Mouse (Mus musculus) forebrain, embryonic 14.5 days (tissue): ENCODE measurements at regions not wholly inside any gene's neighbourhood (a gene's known extent, or its start where the extent isn't known, plus 50 kb on each side); places are given as distances from the start of the nearest gene placed in this dataset.

Source experiments
- ATAC-seq: fragments of 200-750 bp; cut with Nextera tagmentation; 2 replicates; pipeline ENCODE4 v1.8.0; 2017; ENCODE audit warnings: mild to moderate bottlenecking, moderate library complexity
- DNase-seq: peaks from one replicate; pipeline ENCODE4 v3.0.0-alpha.2; 2015; ENCODE audit warnings: low spot score
- H3K27ac ChIP-seq: fragments of 300-500 bp; sonication (generic); 2 replicates; pipeline ENCODE4 v1.5.1; 2014; ENCODE audit warnings: low read depth, mild to moderate bottlenecking, control low read depth, low read length, moderate library complexity
- H3K27me3 ChIP-seq: fragments of 300-500 bp; sonication (generic); replicated peaks from 2 replicates; pipeline ENCODE4 v1.6.1; 2014; ENCODE audit warnings: low read length, control low read depth, mixed read lengths; ENCODE audit not compliant: control insufficient read depth, insufficient read depth
- H3K36me3 ChIP-seq: fragments of 300-500 bp; sonication (generic); 2 replicates; pipeline ENCODE4 v1.6.1; 2014; ENCODE audit warnings: low read length, control low read depth; ENCODE audit not compliant: control insufficient read depth, insufficient read depth
- H3K4me1 ChIP-seq: fragments of 300-500 bp; sonication (generic); 2 replicates; pipeline ENCODE4 v1.6.1; 2014; ENCODE audit warnings: antibody characterized with exemption, low read length, control low read depth; ENCODE audit not compliant: control insufficient read depth, insufficient read depth
- H3K4me2 ChIP-seq: fragments of 300-500 bp; sonication (generic); 2 replicates; pipeline ENCODE4 v1.6.1; 2014; ENCODE audit warnings: mild to moderate bottlenecking, control low read depth, low read length
- H3K4me3 ChIP-seq: fragments of 300-500 bp; sonication (generic); 2 replicates; pipeline ENCODE4 v1.5.1; 2014; ENCODE audit warnings: low read depth, low read length, control low read depth
- H3K9ac ChIP-seq: fragments of 300-500 bp; sonication (generic); 2 replicates; pipeline ENCODE4 v1.6.1; 2014; ENCODE audit warnings: mild to moderate bottlenecking, low read length, control low read depth, moderate library complexity
- H3K9me3 ChIP-seq: fragments of 300-500 bp; sonication (generic); replicated peaks from 2 replicates; pipeline ENCODE4 v1.6.1; 2016; ENCODE audit warnings: low read length, control low read depth, mixed read lengths; ENCODE audit not compliant: control insufficient read depth
- WGBS: fragments of 180-500 bp; shearing (Covaris S2); extraction: QIAGEN DNeasy Blood & Tissue Kit; methylation state at CpG from one replicate; pipeline ENCODE4 v1.1.7; 2014; 5-methylcytosine and 5-hydroxymethylcytosine counted together

DNA sequence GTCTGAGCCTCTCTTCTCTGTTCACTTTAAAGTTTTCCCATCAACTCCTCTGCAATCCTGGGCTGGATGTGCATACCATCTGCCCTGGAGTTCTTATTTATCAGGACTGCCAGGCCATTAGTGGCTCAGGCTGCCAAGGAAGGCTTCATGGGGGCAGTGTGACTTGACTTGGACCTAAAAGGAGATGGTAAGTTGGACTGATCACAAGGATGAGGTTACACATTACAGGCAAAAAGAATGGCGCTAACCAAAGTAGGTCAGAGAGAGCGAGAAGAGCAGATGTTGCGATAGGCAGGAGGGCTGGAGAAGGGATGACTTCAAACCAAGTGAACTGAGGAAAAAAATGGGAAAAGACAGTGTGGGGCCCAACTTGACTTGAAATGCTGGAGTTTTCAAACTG is 480.5 kb downstream of the Rnf144a start:
- DNase-seq (no peak), ATAC-seq (no peak)
- no peak overlapping the region for H3K9ac ChIP-seq
- H3K4me1 ChIP-seq, result no peaks in the 10 kb centered on the region
- no peaks in the 10 kb centered on the region for H3K9me3 ChIP-seq
- no peak overlapping the region for H3K4me3 ChIP-seq
- 95% methylated on average over 3 of the region's 3 CpGs for WGBS
- H3K4me2 ChIP-seq, result no peak overlapping the region
- H3K27ac ChIP-seq, result no peak overlapping the region
- H3K36me3 ChIP-seq, result no peaks in the 10 kb centered on the region
- no peaks in the 10 kb centered on the region for H3K27me3 ChIP-seq

DNA sequence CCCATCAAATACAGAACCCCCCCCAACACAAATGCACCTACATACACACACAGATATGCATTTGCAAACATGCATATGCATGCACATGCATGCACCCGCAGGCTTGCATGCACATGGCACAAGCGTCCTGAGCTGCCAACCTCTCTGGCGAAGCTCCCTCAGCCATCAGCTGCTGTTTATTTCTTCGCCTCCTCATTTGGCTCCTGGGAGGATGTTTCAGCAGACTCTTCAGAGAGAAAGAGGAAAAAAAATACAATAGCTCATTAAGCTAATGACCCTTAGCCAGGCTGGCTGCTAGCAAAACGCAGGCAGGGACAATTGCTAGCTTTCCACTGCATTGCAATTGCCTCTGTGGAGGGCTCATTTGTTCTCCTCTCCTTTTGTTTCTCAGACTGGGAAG is 488.7 kb downstream of the Rnf144a start:
- DNase-seq (peak; percentile 75), ATAC-seq (peak; percentile 62)
- no peak overlapping the region for H3K4me2 ChIP-seq
- H3K9ac ChIP-seq, result no peak overlapping the region
- H3K9me3 ChIP-seq, result no peaks in the 10 kb centered on the region
- H3K4me3 ChIP-seq, result no peak overlapping the region
- H3K36me3 ChIP-seq, result no peaks in the 10 kb centered on the region
- 12% methylated on average over 5 of the region's 5 CpGs for WGBS
- no peaks in the 10 kb centered on the region for H3K27me3 ChIP-seq
- H3K4me1 ChIP-seq, result peaks cover 12% of the 10 kb centered on the region; the same call in 1 of the 2 replicates
- H3K27ac ChIP-seq, result peak overlapping the region; percentile 46; the same call in 1 of the 2 replicates

DNA sequence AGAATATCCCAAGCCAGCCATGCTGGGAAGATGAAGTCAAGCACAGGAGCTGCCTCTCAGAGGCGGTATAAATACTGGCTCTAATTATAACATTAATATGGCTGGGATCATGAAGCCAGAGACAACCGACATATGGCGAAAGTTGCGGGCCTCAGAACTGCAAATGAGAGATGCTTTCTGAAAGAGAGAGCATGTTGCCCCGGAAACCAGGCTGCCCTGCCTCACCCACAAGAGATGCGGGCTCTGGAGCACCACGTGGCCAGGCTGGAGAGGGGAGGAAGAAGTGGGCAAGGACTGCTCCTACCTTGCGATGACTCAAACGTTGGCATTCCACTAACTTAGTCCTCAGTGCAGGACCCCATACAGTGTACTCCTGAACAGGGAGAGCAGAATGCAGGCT is 490.5 kb downstream of the Rnf144a start:
- 56% methylated on average over 9 of the region's 9 CpGs for WGBS
- H3K4me3 ChIP-seq, result no peak overlapping the region
- peak overlapping the region; percentile 52 for H3K27ac ChIP-seq
- H3K36me3 ChIP-seq, result no peaks in the 10 kb centered on the region
- no peaks in the 10 kb centered on the region for H3K9me3 ChIP-seq
- no peaks in the 10 kb centered on the region for H3K27me3 ChIP-seq
- DNase-seq, result peak; percentile 66
- ATAC-seq, result peak; percentile 71
- H3K9ac ChIP-seq, result no peak overlapping the region
- no peak overlapping the region for H3K4me2 ChIP-seq
- H3K4me1 ChIP-seq, result peaks cover 12% of the 10 kb centered on the region; the same call in 1 of the 2 replicates

GRCm38 (mm10) chr12:25923772-25924171 is 491.3 kb downstream of the Rnf144a start:
- 100% methylated on average over 1 of the region's 1 CpGs for WGBS
- no peak overlapping the region for H3K27ac ChIP-seq

DNA sequence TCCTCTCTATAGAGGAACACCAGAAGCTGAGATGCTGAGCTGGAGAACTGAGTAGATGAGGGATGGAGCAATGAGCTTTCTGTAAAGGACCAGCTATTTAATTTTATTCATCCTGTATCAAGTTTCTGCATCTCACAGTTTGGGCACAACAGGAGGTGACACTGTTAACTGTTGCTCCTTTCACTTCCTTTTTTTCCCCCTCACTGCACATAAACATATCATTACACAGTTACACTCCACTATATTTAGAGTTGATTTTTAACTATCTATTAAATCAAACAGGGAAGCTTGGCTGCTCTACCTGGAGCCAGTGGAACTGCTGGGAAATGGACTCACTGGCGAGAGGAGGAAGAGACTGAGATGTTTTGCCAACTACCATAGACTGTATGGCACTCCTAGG is 509.4 kb downstream of the Rnf144a start:
- H3K27ac ChIP-seq, result no peak overlapping the region
- DNase-seq (no peak), ATAC-seq (no peak)
- no peaks in the 10 kb centered on the region for H3K36me3 ChIP-seq
- H3K4me3 ChIP-seq, result no peak overlapping the region
- H3K4me2 ChIP-seq, result no peak overlapping the region
- 85% methylated on average over 1 of the region's 1 CpGs for WGBS
- H3K9ac ChIP-seq, result no peak overlapping the region
- no peaks in the 10 kb centered on the region for H3K4me1 ChIP-seq
- H3K27me3 ChIP-seq, result no peaks in the 10 kb centered on the region
- no peaks in the 10 kb centered on the region for H3K9me3 ChIP-seq

More at GRCm38 (mm10) chr12:25923772-25924171, 491.3 kb downstream of the Rnf144a start:
- Histone ChIP-seq H3K4me3 (no peak overlapping the region), H3K4me2 (no peak overlapping the region), H3K36me3 (no peaks in the 10 kb centered on the region), H3K4me1 (peaks cover 12% of the 10 kb centered on the region; the same call in 1 of the 2 replicates), H3K9ac (no peak overlapping the region), H3K9me3 (no peaks in the 10 kb centered on the region), H3K27me3 (no peaks in the 10 kb centered on the region)
- DNase-seq (no peak), ATAC-seq (no peak)

DNA sequence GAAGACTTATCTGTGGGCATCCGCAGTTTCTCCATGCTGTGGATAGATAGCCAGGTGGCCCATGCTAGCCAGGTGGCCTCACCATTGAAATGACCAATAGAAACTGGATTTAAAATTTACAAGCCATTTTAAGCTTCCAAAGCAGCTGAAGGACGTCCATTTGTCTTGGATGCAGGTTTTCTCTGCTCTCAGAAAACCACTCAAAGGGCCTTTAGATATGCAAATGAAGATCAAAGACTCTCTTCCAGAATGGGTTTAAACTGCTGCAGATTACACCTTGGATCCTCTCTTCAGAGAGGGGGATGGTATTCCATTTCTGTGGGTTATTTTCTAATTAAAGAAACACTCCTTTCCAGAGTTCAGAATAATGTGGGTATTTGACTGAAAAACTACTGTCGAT is 518.5 kb downstream of the Rnf144a start:
- ATAC-seq (no peak), DNase-seq (no peak)
- H3K36me3 ChIP-seq, result no peaks in the 10 kb centered on the region
- no peaks in the 10 kb centered on the region for H3K9me3 ChIP-seq
- H3K4me3 ChIP-seq, result no peak overlapping the region
- no peaks in the 10 kb centered on the region for H3K27me3 ChIP-seq
- no peaks in the 10 kb centered on the region for H3K4me1 ChIP-seq
- H3K27ac ChIP-seq, result no peak overlapping the region
- WGBS, result 36% methylated on average over 3 of the region's 3 CpGs
- H3K4me2 ChIP-seq, result no peak overlapping the region
- H3K9ac ChIP-seq, result no peak overlapping the region

GRCm38 (mm10) chr12:25895691-25896090 is 519.4 kb downstream of the Rnf144a start:
- Histone ChIP-seq H3K27me3 (no peaks in the 10 kb centered on the region), H3K4me1 (no peaks in the 10 kb centered on the region), H3K36me3 (no peaks in the 10 kb centered on the region), H3K9ac (no peak overlapping the region), H3K27ac (no peak overlapping the region), H3K9me3 (no peaks in the 10 kb centered on the region), H3K4me3 (no peak overlapping the region), H3K4me2 (no peak overlapping the region)
- ATAC-seq (no peak), DNase-seq (no peak)
- WGBS, result 64% methylated on average over 1 of the region's 1 CpGs

DNA sequence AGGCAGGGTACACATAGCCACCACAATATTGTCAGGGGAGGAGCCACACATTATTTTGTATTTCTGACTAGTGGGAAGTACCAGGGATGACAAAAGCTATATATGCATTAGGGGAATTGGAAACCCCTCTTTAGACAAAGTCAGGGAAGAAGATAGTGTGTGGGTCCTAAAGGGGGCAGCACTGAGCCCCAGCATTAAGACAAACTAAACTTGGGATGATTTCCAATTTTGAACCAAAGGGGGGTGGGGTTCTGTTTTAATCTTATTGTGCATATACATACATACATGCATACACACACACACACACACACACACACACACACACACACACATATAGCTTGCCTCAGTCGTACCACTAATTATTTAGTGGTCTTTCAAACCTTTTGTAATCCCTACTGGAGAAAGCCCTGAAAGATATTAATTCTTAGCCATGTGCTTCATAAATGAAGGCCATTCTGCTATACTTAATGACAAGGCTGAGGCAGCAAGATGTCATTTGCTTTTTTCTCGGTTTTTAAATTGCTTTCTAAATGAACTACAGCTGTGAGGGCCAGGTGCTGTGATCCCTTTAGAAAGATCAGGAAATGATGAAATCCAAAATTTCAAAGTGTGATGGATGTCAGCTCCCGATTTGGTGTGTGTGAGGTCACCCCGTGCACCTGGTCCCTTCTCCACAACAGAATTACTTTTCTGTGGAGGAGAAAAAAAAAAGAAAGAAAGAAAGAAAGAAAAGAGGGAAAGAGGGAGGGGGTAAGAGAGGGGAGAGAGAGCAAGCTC is 523.5 kb downstream of the Rnf144a start:
- H3K4me2 ChIP-seq, result no peak overlapping the region
- H3K9ac ChIP-seq, result no peak overlapping the region
- ATAC-seq (peak; percentile 62), DNase-seq (peak; percentile 61)
- no peak overlapping the region; the same call in 1 of the 2 replicates for H3K27ac ChIP-seq
- H3K27me3 ChIP-seq, result no peaks in the 10 kb centered on the region
- H3K4me3 ChIP-seq, result no peak overlapping the region
- 43% methylated on average over 4 of the region's 4 CpGs for WGBS
- H3K36me3 ChIP-seq, result no peaks in the 10 kb centered on the region
- H3K9me3 ChIP-seq, result no peaks in the 10 kb centered on the region
- H3K4me1 ChIP-seq, result no peaks in the 10 kb centered on the region

GRCm38 (mm10) chr12:25890722-25891121 is 524.3 kb downstream of the Rnf144a start:
- ATAC-seq, result no peak
- no peaks in the 10 kb centered on the region for H3K4me1 ChIP-seq
- H3K36me3 ChIP-seq, result no peaks in the 10 kb centered on the region
- WGBS, result 94% methylated on average over 1 of the region's 1 CpGs
- H3K27ac ChIP-seq, result no peak overlapping the region
- H3K9ac ChIP-seq, result no peak overlapping the region
- H3K9me3 ChIP-seq, result no peaks in the 10 kb centered on the region
- H3K27me3 ChIP-seq, result no peaks in the 10 kb centered on the region
- no peak overlapping the region for H3K4me2 ChIP-seq
- peak; percentile 37 for DNase-seq
- no peak overlapping the region for H3K4me3 ChIP-seq
